Mouse (Mus musculus): ENCODE measurements around the gene Rbfox3. TPM values are rescaled to one million over a fixed set of nuclear protein-coding genes. Genes with fewer than 3 reads are reported as not detected.

Rbfox3 gene
- polyA plus RNA-seq, 2 experiments, result 0.08 to 0.17 TPM

DNA sequence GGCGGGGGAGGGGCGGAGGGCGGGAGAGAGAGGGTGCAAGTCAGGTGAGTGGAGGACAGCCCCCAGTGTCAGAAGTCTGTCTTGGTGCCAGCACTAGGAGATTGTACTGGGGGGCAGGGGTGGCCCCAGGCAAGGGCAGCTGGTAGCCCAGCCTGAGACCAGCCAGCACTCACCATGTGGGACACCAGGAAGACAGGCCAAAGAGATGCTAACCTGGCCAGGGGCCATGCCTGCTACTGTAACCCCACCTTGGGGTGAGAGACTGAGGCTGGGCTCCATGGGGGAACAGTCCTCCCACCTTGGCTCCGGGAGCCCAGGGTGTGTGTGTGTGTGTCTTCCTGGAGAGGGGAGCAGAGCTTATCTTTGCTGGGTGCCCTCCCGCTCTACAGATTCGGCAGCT is 408.4 kb downstream of the Rbfox3 start:
- H3K9ac ChIP-seq (replicated peaks), result no peak overlapping the region
- ATAC-seq (ENCODE audit: insufficient read depth), result no peak
- H3K27me3 ChIP-seq (ENCODE audit: control insufficient read depth, insufficient read depth, low read length), result peaks cover 6% of the 10 kb centered on the region
- H3K4me1 ChIP-seq (replicated peaks; ENCODE audit: control insufficient read depth in 2 of 2, insufficient read depth in 2 of 2, low read length in 1 of 2), result no peaks in the 10 kb centered on the region
- H3K4me2 ChIP-seq (ENCODE audit: low read depth), result no peak overlapping the region
- 36% methylated on average over 6 of the region's 6 CpGs for WGBS (ENCODE audit: insufficient replicate concordance)
- no peak overlapping the region for H3K27ac ChIP-seq
- TF ChIP-seq EP300 (IDR thresholded peaks at IDR 0.05; ENCODE audit: low read depth), result no peak
- no peak for TF ChIP-seq CTCF (IDR thresholded peaks at IDR 0.05; ENCODE audit: low read depth)
- DNase-seq (ENCODE audit: low read depth in 3 of 3, low spot score in 3 of 3), result no peak
- H3K9me3 ChIP-seq (ENCODE audit: control insufficient read depth, low read length), result no peaks in the 10 kb centered on the region
- no peaks in the 10 kb centered on the region for H3K36me3 ChIP-seq (replicated peaks; ENCODE audit: control insufficient read depth, insufficient read depth, low read depth)
- H3K4me3 ChIP-seq (ENCODE audit: insufficient read depth in 1 of 2, low read depth in 2 of 2, low read length in 2 of 2), result no peak overlapping the region

DNA sequence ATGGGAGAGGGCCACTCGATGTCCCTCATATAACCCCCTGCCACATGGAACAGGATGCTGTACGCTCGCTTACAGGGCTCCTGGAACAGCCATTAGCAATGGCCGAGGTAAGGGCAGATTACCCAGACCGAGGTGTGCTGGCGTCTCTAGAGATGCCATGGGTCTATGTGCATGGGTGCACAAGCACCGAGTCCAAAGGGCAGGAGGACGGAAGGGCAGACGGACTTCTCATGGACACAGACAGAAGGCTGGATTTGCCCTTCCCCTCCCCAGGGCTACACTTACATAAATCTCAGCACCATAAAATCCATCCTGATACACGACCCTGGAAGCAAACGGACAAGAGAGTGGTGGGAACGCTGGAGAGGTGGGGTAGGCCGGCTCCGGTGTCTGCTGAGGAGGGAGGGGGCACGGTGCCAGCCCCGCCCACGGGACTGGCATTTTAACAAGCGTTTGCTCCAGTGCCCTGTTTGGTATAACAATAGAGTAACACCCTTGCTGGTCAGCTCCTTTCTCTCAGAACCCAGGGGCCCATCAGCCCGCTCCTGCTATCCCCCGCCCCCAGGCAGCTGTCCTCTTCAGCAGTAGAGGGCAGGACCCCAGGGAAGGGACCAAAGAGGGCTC is 415.2 kb downstream of the Rbfox3 start:
- no peak for TF ChIP-seq CTCF (IDR thresholded peaks at IDR 0.05; ENCODE audit: low read depth)
- TF ChIP-seq EP300 (IDR thresholded peaks at IDR 0.05; ENCODE audit: low read depth), result no peak
- no peak overlapping the region for H3K27ac ChIP-seq
- ATAC-seq (ENCODE audit: insufficient read depth) (no peak), DNase-seq (ENCODE audit: low read depth in 3 of 3, low spot score in 3 of 3) (no peak)
- no peaks in the 10 kb centered on the region for H3K27me3 ChIP-seq (ENCODE audit: control insufficient read depth, insufficient read depth, low read length)
- H3K9ac ChIP-seq (replicated peaks), result no peak overlapping the region
- WGBS (ENCODE audit: insufficient replicate concordance), result 54% methylated on average over 20 of the region's 20 CpGs
- no peaks in the 10 kb centered on the region for H3K4me1 ChIP-seq (replicated peaks; ENCODE audit: control insufficient read depth in 2 of 2, insufficient read depth in 2 of 2, low read length in 1 of 2)
- no peak overlapping the region for H3K4me3 ChIP-seq (ENCODE audit: insufficient read depth in 1 of 2, low read depth in 2 of 2, low read length in 2 of 2)
- H3K36me3 ChIP-seq (replicated peaks; ENCODE audit: control insufficient read depth, insufficient read depth, low read depth), result no peaks in the 10 kb centered on the region
- no peaks in the 10 kb centered on the region for H3K9me3 ChIP-seq (ENCODE audit: control insufficient read depth, low read length)
- no peak overlapping the region for H3K4me2 ChIP-seq (ENCODE audit: low read depth)

GRCm38 (mm10) chr11:118495065-118495464 is 416.3 kb downstream of the Rbfox3 start:
- Histone ChIP-seq H3K27me3 (ENCODE audit: control insufficient read depth, insufficient read depth, low read length) (no peaks in the 10 kb centered on the region), H3K9ac (replicated peaks) (no peak overlapping the region), H3K9me3 (ENCODE audit: control insufficient read depth, low read length) (no peaks in the 10 kb centered on the region), H3K4me1 (replicated peaks; ENCODE audit: control insufficient read depth in 2 of 2, insufficient read depth in 2 of 2, low read length in 1 of 2) (no peaks in the 10 kb centered on the region), H3K27ac (no peak overlapping the region), H3K4me2 (ENCODE audit: low read depth) (no peak overlapping the region), H3K36me3 (replicated peaks; ENCODE audit: control insufficient read depth, insufficient read depth, low read depth) (no peaks in the 10 kb centered on the region), H3K4me3 (ENCODE audit: insufficient read depth in 1 of 2, low read depth in 2 of 2, low read length in 2 of 2) (no peak overlapping the region)
- no peak for TF ChIP-seq CTCF (IDR thresholded peaks at IDR 0.05; ENCODE audit: low read depth)
- no peak for TF ChIP-seq EP300 (IDR thresholded peaks at IDR 0.05; ENCODE audit: low read depth)
- no peak for ATAC-seq (ENCODE audit: insufficient read depth)
- DNase-seq (ENCODE audit: low read depth in 3 of 3, low spot score in 3 of 3), result no peak
- 39% methylated on average over 5 of the region's 5 CpGs for WGBS (ENCODE audit: insufficient replicate concordance)

- Histone ChIP-seq H3K9me3 (ENCODE audit: control insufficient read depth, low read length) (no peaks in the 10 kb centered on the region), H3K9ac (replicated peaks) (no peak overlapping the region), H3K4me2 (ENCODE audit: low read depth) (no peak overlapping the region), H3K4me3 (ENCODE audit: insufficient read depth in 1 of 2, low read depth in 2 of 2, low read length in 2 of 2) (no peak overlapping the region), H3K27me3 (ENCODE audit: control insufficient read depth, insufficient read depth, low read length) (no peaks in the 10 kb centered on the region), H3K4me1 (replicated peaks; ENCODE audit: control insufficient read depth in 2 of 2, insufficient read depth in 2 of 2, low read length in 1 of 2) (no peaks in the 10 kb centered on the region), H3K27ac (no peak overlapping the region), H3K36me3 (replicated peaks; ENCODE audit: control insufficient read depth, insufficient read depth, low read depth) (no peaks in the 10 kb centered on the region)
- ATAC-seq (ENCODE audit: insufficient read depth) (no peak), DNase-seq (ENCODE audit: low read depth in 3 of 3, low spot score in 3 of 3) (no peak)
- TF ChIP-seq CTCF (IDR thresholded peaks at IDR 0.05; ENCODE audit: low read depth), result no peak
- no peak for TF ChIP-seq EP300 (IDR thresholded peaks at IDR 0.05; ENCODE audit: low read depth)
- WGBS (ENCODE audit: insufficient replicate concordance), result 40% methylated on average over 12 of the region's 12 CpGs
Measured at GRCm38 (mm10) chr11:118494001-118494737, 417.2 kb downstream of the Rbfox3 start.

GRCm38 (mm10) chr11:118493458-118493857 is 417.9 kb downstream of the Rbfox3 start:
- H3K4me1 ChIP-seq (replicated peaks; ENCODE audit: control insufficient read depth in 2 of 2, insufficient read depth in 2 of 2, low read length in 1 of 2), result no peaks in the 10 kb centered on the region
- no peak overlapping the region for H3K4me2 ChIP-seq (ENCODE audit: low read depth)
- H3K36me3 ChIP-seq (replicated peaks; ENCODE audit: control insufficient read depth, insufficient read depth, low read depth), result no peaks in the 10 kb centered on the region
- no peak overlapping the region for H3K4me3 ChIP-seq (ENCODE audit: insufficient read depth in 1 of 2, low read depth in 2 of 2, low read length in 2 of 2)
- no peak overlapping the region for H3K27ac ChIP-seq
- ATAC-seq (ENCODE audit: insufficient read depth), result no peak
- no peaks in the 10 kb centered on the region for H3K27me3 ChIP-seq (ENCODE audit: control insufficient read depth, insufficient read depth, low read length)
- H3K9ac ChIP-seq (replicated peaks), result no peak overlapping the region
- no peak for TF ChIP-seq CTCF (IDR thresholded peaks at IDR 0.05; ENCODE audit: low read depth)
- no peak for TF ChIP-seq EP300 (IDR thresholded peaks at IDR 0.05; ENCODE audit: low read depth)
- no peak for DNase-seq (ENCODE audit: low read depth in 3 of 3, low spot score in 3 of 3)
- 61% methylated on average over 2 of the region's 2 CpGs for WGBS (ENCODE audit: insufficient replicate concordance)
- no peaks in the 10 kb centered on the region for H3K9me3 ChIP-seq (ENCODE audit: control insufficient read depth, low read length)

All from liver, embryonic 14.5 days (tissue).